Mouse (Mus musculus): ENCODE results near the gene Tmem131.

GRCm38 (mm10) chr1:36807086-36807485, 136.4 kb downstream of the Tmem131 start:
- TF ChIP-seq CTCF (IDR thresholded peaks at IDR 0.05; ENCODE audit: low read depth) (no peak), EP300 (optimal IDR thresholded peaks at IDR 0.05) (no peak)

Measured in stomach, postnatal 0 days (tissue).